Mouse (Mus musculus) liver, postnatal 0 days (tissue): ENCODE data around the gene Atf4.

Experiments used
- CTCF ChIP-seq: sonication (generic); IDR thresholded peaks from 2 replicates; pipeline ENCODE4 v1.5.1; 2016; ENCODE audit warnings: antibody characterized with exemption, low read depth
- EP300 ChIP-seq: IDR thresholded peaks from 2 replicates; pipeline ENCODE4 v1.6.1; 2016; ENCODE audit warnings: antibody characterized with exemption, low read depth, mild to moderate bottlenecking

DNA sequence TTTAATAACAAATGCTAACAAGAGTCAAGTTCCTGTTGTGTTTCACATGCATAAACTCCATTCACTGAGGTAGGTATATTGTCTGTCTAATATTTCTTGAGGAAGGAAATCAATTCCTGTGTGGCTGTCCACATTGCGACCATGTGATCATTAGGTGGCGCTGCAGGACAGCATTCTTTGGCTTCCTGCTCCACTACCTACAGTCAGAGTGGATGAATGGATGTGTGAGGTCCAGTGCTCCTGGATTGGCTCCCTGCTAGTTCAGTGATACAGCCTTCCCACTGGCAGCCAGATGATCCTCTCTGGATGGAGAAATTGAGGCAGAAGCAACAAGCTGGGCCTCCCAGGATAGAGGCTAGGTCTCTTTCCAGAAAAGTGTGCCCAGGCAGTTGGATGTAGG, 11.3 kb downstream of the Atf4 start:
- TF ChIP-seq EP300 (no peak), CTCF (peak; percentile 96)
